Mouse (Mus musculus): Measurements from ENCODE around the gene Trim68. TPM values are rescaled to one million over a fixed set of nuclear protein-coding genes. Genes with fewer than 3 reads are reported as not detected.
"Not testable (repeated sequence)": the region's sequence is repeated elsewhere in the genome, so short reads cannot be mapped to it uniquely, and the experiment has no call there.

Trim68 gene
- polyA plus RNA-seq, 1 experiment = 10.6 TPM

DNA sequence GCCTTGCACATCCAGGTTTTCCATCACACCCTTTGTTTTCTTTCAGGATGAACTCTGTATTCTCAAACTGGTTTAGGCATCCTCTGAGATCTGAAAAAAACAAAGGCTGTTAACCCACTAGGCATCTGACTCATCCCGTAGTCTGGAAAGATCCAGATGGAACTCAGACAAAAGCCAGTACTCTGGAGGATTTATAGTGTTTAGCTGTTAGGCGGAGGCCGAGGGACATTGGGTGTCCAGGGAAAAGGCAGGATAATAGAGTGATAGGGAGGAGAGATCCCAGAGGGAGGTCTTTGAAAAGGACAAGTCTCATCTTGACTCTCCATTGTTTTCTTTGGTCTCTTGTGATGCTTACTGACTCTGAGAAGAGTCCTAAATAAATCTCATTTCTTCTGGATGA is 22.5 kb downstream of the Trim68 start, which contains the start of gene Olfr556:
Olfr556 (plus strand) TSS at position 301 of the 400 bp plus-strand sequence.
- no peak for TF ChIP-seq CTCF (IDR thresholded peaks at IDR 0.05; ENCODE audit: borderline replicate concordance, insufficient read depth, low read length)
- TF ChIP-seq POLR2A (IDR thresholded peaks at IDR 0.05; ENCODE audit: low read depth, low read length) = no peak
- no peak within 1 kb of the TSS for H3K4me3 ChIP-seq (ENCODE audit: insufficient read depth, low read length)
- no peak within 1 kb of the TSS for H3K27ac ChIP-seq (ENCODE audit: insufficient read depth, low read length)
- H3K4me1 ChIP-seq (ENCODE audit: control insufficient read depth, insufficient read depth, low read length) = no peaks in the 10 kb centered on the region

- no peak for TF ChIP-seq POLR2A (IDR thresholded peaks at IDR 0.05; ENCODE audit: low read depth, low read length)
- TF ChIP-seq CTCF (IDR thresholded peaks at IDR 0.05; ENCODE audit: borderline replicate concordance, insufficient read depth, low read length) = no peak
- no peak within 1 kb of the TSS for H3K27ac ChIP-seq (ENCODE audit: insufficient read depth, low read length)
Measured at GRCm38 (mm10) chr7:102658523-102658922, 28.6 kb downstream of the Trim68 start, which contains the start of gene Olfr555. Olfr555 (plus strand) TSS chr7:102658823.

GRCm38 (mm10) chr7:102644945-102645344 is 42.2 kb downstream of the Trim68 start:
- not testable (repeated sequence) for H3K4me3 ChIP-seq (ENCODE audit: insufficient read depth, low read length); H3K27ac ChIP-seq (ENCODE audit: insufficient read depth, low read length); H3K4me1 ChIP-seq (ENCODE audit: control insufficient read depth, insufficient read depth, low read length)

More at GRCm38 (mm10) chr7:102658523-102658922, 28.6 kb downstream of the Trim68 start, which contains the start of gene Olfr555:
- no peaks in the 10 kb centered on the region for H3K4me1 ChIP-seq (ENCODE audit: control insufficient read depth, insufficient read depth, low read length)
- no peak within 1 kb of the TSS for H3K4me3 ChIP-seq (ENCODE audit: insufficient read depth, low read length)

DNA sequence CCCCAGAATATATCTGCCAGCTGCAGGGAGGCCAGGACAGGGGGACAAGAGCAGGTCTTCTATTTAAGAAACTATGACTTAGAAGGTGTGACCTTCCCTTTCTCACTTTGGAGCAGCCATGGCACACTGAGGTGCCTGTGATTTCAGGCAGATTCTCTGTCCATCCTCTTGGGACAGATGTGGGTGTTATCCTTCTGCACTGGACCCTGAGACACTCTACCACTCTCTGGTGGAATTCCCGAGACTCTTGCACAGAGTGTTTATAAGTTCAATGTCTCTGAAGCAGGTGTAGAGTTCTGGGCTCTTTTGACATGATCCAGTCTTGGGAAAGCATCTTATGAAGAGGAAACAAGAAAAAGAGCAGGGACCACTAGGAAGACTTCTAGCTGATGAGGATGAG is 49.0 kb downstream of the Trim68 start, which contains the start of gene Olfr554:
Olfr554 (plus strand) TSS at position 301 of the 400 bp plus-strand sequence.
- Histone ChIP-seq H3K27ac (ENCODE audit: insufficient read depth, low read length) (no peak within 1 kb of the TSS), H3K4me1 (ENCODE audit: control insufficient read depth, insufficient read depth, low read length) (no peaks in the 10 kb centered on the region), H3K4me3 (ENCODE audit: insufficient read depth, low read length) (no peak within 1 kb of the TSS)
- no peak for TF ChIP-seq POLR2A (IDR thresholded peaks at IDR 0.05; ENCODE audit: low read depth, low read length)
- TF ChIP-seq CTCF (IDR thresholded peaks at IDR 0.05; ENCODE audit: borderline replicate concordance, insufficient read depth, low read length) = no peak

DNA sequence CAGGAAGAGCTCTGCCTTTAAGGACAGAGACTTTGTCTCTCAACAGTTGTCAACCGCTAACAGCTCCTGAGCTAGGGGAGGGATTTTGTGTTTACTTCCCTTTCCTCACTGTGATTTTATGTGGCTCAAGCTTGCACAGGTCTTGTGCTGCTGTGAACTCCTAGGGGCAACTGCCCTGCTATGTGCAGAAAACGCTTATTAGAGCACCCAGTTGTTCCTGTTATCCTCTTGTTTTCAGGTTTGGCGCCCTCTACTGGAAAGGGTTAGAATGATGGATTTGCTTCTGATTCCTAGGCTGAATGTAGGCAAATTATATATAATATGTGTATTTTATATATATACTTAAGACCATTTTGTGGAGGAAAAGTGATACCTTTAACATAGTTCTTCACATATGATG is 50.5 kb downstream of the Trim68 start:
- Histone ChIP-seq H3K27ac (ENCODE audit: insufficient read depth, low read length) (no peak overlapping the region), H3K4me1 (ENCODE audit: control insufficient read depth, insufficient read depth, low read length) (no peaks in the 10 kb centered on the region), H3K4me3 (ENCODE audit: insufficient read depth, low read length) (no peak overlapping the region)
- TF ChIP-seq POLR2A (IDR thresholded peaks at IDR 0.05; ENCODE audit: low read depth, low read length) = no peak
- no peak for TF ChIP-seq CTCF (IDR thresholded peaks at IDR 0.05; ENCODE audit: borderline replicate concordance, insufficient read depth, low read length)

Other genes with a start within 250 kb of the Trim68 start
- 167 and 222 TPM in 2 replicates for gene Rrm1, start 245.6 kb downstream of the Trim68 start, polyA plus RNA-seq (2011; ENCODE audit: insufficient read length, low read depth, missing spikeins)
- gene Olfr543, start 205.6 kb downstream of the Trim68 start, polyA plus RNA-seq (2011; ENCODE audit: insufficient read length, low read depth, missing spikeins) = not detected in 2 replicates
- gene Olfr544, start 199.0 kb downstream of the Trim68 start, polyA plus RNA-seq (2011; ENCODE audit: insufficient read length, low read depth, missing spikeins) = not detected in 2 replicates
- not detected in 2 replicates for gene Olfr545, start 187.8 kb downstream of the Trim68 start, polyA plus RNA-seq (2011; ENCODE audit: insufficient read length, low read depth, missing spikeins)
- gene Olfr547, start 152.6 kb downstream of the Trim68 start, polyA plus RNA-seq (2011; ENCODE audit: insufficient read length, low read depth, missing spikeins) = not detected in 2 replicates
- not detected in 2 replicates for gene Olfr548-ps1, start 146.4 kb downstream of the Trim68 start, polyA plus RNA-seq (2011; ENCODE audit: insufficient read length, low read depth, missing spikeins)
- gene Olfr549, start 137.5 kb downstream of the Trim68 start, polyA plus RNA-seq (2011; ENCODE audit: insufficient read length, low read depth, missing spikeins) = not detected in 2 replicates
- gene Trim21, start 121.8 kb downstream of the Trim68 start, polyA plus RNA-seq (2011; ENCODE audit: insufficient read length, low read depth, missing spikeins) = 8.4 and 8.8 TPM in 2 replicates
- gene Olfr550, start 115.9 kb downstream of the Trim68 start, polyA plus RNA-seq (2011; ENCODE audit: insufficient read length, low read depth, missing spikeins) = not detected in 2 replicates
- not detected in 2 replicates for gene Olfr551, start 95.4 kb downstream of the Trim68 start, polyA plus RNA-seq (2011; ENCODE audit: insufficient read length, low read depth, missing spikeins)
- not detected in 2 replicates for gene Olfr552, start 89.6 kb downstream of the Trim68 start, polyA plus RNA-seq (2011; ENCODE audit: insufficient read length, low read depth, missing spikeins)
- gene Olfr553, start 69.1 kb downstream of the Trim68 start, polyA plus RNA-seq (2011; ENCODE audit: insufficient read length, low read depth, missing spikeins) = not detected in 2 replicates
- gene Olfr554, start 48.9 kb downstream of the Trim68 start, polyA plus RNA-seq (2011; ENCODE audit: insufficient read length, low read depth, missing spikeins) = not detected in 2 replicates
- gene Olfr555, start 28.5 kb downstream of the Trim68 start, polyA plus RNA-seq (2011; ENCODE audit: insufficient read length, low read depth, missing spikeins) = not detected in 2 replicates
- not detected in 2 replicates for gene Olfr556, start 22.4 kb downstream of the Trim68 start, polyA plus RNA-seq (2011; ENCODE audit: insufficient read length, low read depth, missing spikeins)
- not detected in 2 replicates for gene Olfr557, start 8.6 kb upstream of the Trim68 start, polyA plus RNA-seq (2011; ENCODE audit: insufficient read length, low read depth, missing spikeins)
- gene Olfr558, start 14.9 kb upstream of the Trim68 start, polyA plus RNA-seq (2011; ENCODE audit: insufficient read length, low read depth, missing spikeins) = not detected in 2 replicates
- not detected in 2 replicates for gene Olfr33, start 31.7 kb upstream of the Trim68 start, polyA plus RNA-seq (2011; ENCODE audit: insufficient read length, low read depth, missing spikeins)
- gene Olfr559, start 40.2 kb upstream of the Trim68 start, polyA plus RNA-seq (2011; ENCODE audit: insufficient read length, low read depth, missing spikeins) = not detected in 2 replicates
- gene Olfr560, start 72.0 kb upstream of the Trim68 start, polyA plus RNA-seq (2011; ENCODE audit: insufficient read length, low read depth, missing spikeins) = not detected in 2 replicates
- not detected in 2 replicates for gene Olfr78, start 72.1 kb upstream of the Trim68 start, polyA plus RNA-seq (2011; ENCODE audit: insufficient read length, low read depth, missing spikeins)
- gene Olfr561, start 83.9 kb upstream of the Trim68 start, polyA plus RNA-seq (2011; ENCODE audit: insufficient read length, low read depth, missing spikeins) = not detected in 2 replicates
- gene Olfr564, start 116.2 kb upstream of the Trim68 start, polyA plus RNA-seq (2011; ENCODE audit: insufficient read length, low read depth, missing spikeins) = not detected in 2 replicates
- not detected in 2 replicates for gene Olfr566, start 171.4 kb upstream of the Trim68 start, polyA plus RNA-seq (2011; ENCODE audit: insufficient read length, low read depth, missing spikeins)
- gene Olfr568, start 189.8 kb upstream of the Trim68 start, polyA plus RNA-seq (2011; ENCODE audit: insufficient read length, low read depth, missing spikeins) = not detected in 2 replicates
- gene Olfr569, start 203.6 kb upstream of the Trim68 start, polyA plus RNA-seq (2011; ENCODE audit: insufficient read length, low read depth, missing spikeins) = not detected in 2 replicates
- gene Olfr570, start 207.2 kb upstream of the Trim68 start, polyA plus RNA-seq (2011; ENCODE audit: insufficient read length, low read depth, missing spikeins) = not detected in 2 replicates
- gene Olfr571, start 230.2 kb upstream of the Trim68 start, polyA plus RNA-seq (2011; ENCODE audit: insufficient read length, low read depth, missing spikeins) = 0.21 TPM in 1 of 2 replicates, not detected in the other
- gene Olfr572, start 237.1 kb upstream of the Trim68 start, polyA plus RNA-seq (2011; ENCODE audit: insufficient read length, low read depth, missing spikeins) = not detected in 2 replicates

Measured in embryonic fibroblast, embryonic 13.5 days (primary cell).